Mouse (Mus musculus): Measurements from ENCODE around the gene Gm29276. TPM values are rescaled to one million over a fixed set of nuclear protein-coding genes. Genes with fewer than 3 reads are reported as not detected.
"Not testable (repeated sequence)": the region's sequence is repeated elsewhere in the genome, so short reads cannot be mapped to it uniquely, and the experiment has no call there.

The Gm29276 gene
- not detected in 2 replicates for polyA plus RNA-seq (2014; fragmentation: Nextera tagmentation; extraction: Ambion mirVana)

GRCm38 (mm10) chrY:42582150-42582549, at the start of gene Gm29276:
TSS of gene Gm29276 (minus strand) at chrY:42582250.
- H3K27me3 ChIP-seq (ENCODE audit: control insufficient read depth, insufficient read depth, low read length); ATAC-seq (ENCODE audit: insufficient number of reproducible peaks, insufficient read depth, low FRiP score, low read depth); H3K27ac ChIP-seq (ENCODE audit: low read length); H3K9ac ChIP-seq (replicated peaks; ENCODE audit: low read depth, low read length); H3K36me3 ChIP-seq (ENCODE audit: control insufficient read depth, insufficient read depth, low read length); H3K4me2 ChIP-seq (replicated peaks; ENCODE audit: low read depth, low read length); H3K4me3 ChIP-seq (ENCODE audit: low read depth, low read length); H3K4me1 ChIP-seq (ENCODE audit: control insufficient read depth, insufficient read depth, low read length); H3K9me3 ChIP-seq (ENCODE audit: control insufficient read depth, low read depth, low read length): not testable (repeated sequence)
- WGBS = no CpG with 5 or more reads among the region's 7 CpGs
